Mouse (Mus musculus): ENCODE data around the gene Vwa3a.
"Not testable (repeated sequence)": the region's sequence is repeated elsewhere in the genome, so short reads cannot be mapped to it uniquely, and the experiment has no call there.

The Vwa3a gene

GRCm38 (mm10) chr7:120739018-120739417, at the start of gene Vwa3a:
TSS of gene Vwa3a (plus strand) at chr7:120739318.
- no peak for DNase-seq (ENCODE audit: low spot score)

GRCm38 (mm10) chr7:120690634-120691033, 48.5 kb upstream of the Vwa3a start:
- DNase-seq (ENCODE audit: low spot score): no peak

GRCm38 (mm10) chr7:120693831-120694375, 45.2 kb upstream of the Vwa3a start:
- no peak for DNase-seq (ENCODE audit: low spot score)

GRCm38 (mm10) chr7:120695196-120695595, 43.9 kb upstream of the Vwa3a start:
- DNase-seq (ENCODE audit: low spot score): no peak

GRCm38 (mm10) chr7:120695641-120696040, 43.5 kb upstream of the Vwa3a start:
- no peak for DNase-seq (ENCODE audit: low spot score)

GRCm38 (mm10) chr7:120696331-120696730, 42.8 kb upstream of the Vwa3a start:
- no peak for DNase-seq (ENCODE audit: low spot score)

- no peak for DNase-seq (ENCODE audit: low spot score)
Measured at GRCm38 (mm10) chr7:120699586-120699985, 39.5 kb upstream of the Vwa3a start.

- DNase-seq (ENCODE audit: low spot score): no peak
Measured at GRCm38 (mm10) chr7:120703888-120704287, 35.2 kb upstream of the Vwa3a start.

- no peak for DNase-seq (ENCODE audit: low spot score)
Measured at GRCm38 (mm10) chr7:120712071-120712470, 27.0 kb upstream of the Vwa3a start.

- no peak for DNase-seq (ENCODE audit: low spot score)
Measured at GRCm38 (mm10) chr7:120713225-120713624, 25.9 kb upstream of the Vwa3a start.

GRCm38 (mm10) chr7:120713951-120714350, 25.2 kb upstream of the Vwa3a start:
- not testable (repeated sequence) for DNase-seq (ENCODE audit: low spot score)

GRCm38 (mm10) chr7:120717261-120717660, 21.9 kb upstream of the Vwa3a start:
- DNase-seq (ENCODE audit: low spot score): no peak

GRCm38 (mm10) chr7:120721051-120721450, 18.1 kb upstream of the Vwa3a start:
- no peak for DNase-seq (ENCODE audit: low spot score)

- no peak for DNase-seq (ENCODE audit: low spot score)
Measured at GRCm38 (mm10) chr7:120721456-120721855, 17.7 kb upstream of the Vwa3a start.

GRCm38 (mm10) chr7:120722063-120722462, 17.1 kb upstream of the Vwa3a start:
- no peak for DNase-seq (ENCODE audit: low spot score)

- no peak for DNase-seq (ENCODE audit: low spot score)
Measured at GRCm38 (mm10) chr7:120722839-120723278, 16.3 kb upstream of the Vwa3a start.

GRCm38 (mm10) chr7:120727581-120727980, 11.5 kb upstream of the Vwa3a start:
- DNase-seq (ENCODE audit: low spot score): no peak

- DNase-seq (ENCODE audit: low spot score): no peak
Measured at GRCm38 (mm10) chr7:120729635-120730034, 9.5 kb upstream of the Vwa3a start.

GRCm38 (mm10) chr7:120732906-120733305, 6.2 kb upstream of the Vwa3a start:
- DNase-seq (ENCODE audit: low spot score): no peak

GRCm38 (mm10) chr7:120739558-120740101, 512 bp downstream of the Vwa3a start:
- DNase-seq (ENCODE audit: low spot score): no peak

GRCm38 (mm10) chr7:120743366-120744351, 4.5 kb downstream of the Vwa3a start:
- no peak for DNase-seq (ENCODE audit: low spot score)

GRCm38 (mm10) chr7:120744606-120745005, 5.5 kb downstream of the Vwa3a start:
- DNase-seq (ENCODE audit: low spot score): no peak

GRCm38 (mm10) chr7:120746029-120746428, 6.9 kb downstream of the Vwa3a start:
- DNase-seq (ENCODE audit: low spot score): no peak

Data from ovary, postnatal 14 days (tissue).